Mouse (Mus musculus) CH12F3 (cell line): Measurements from ENCODE around the gene Evl.

Experiments used
- in situ Hi-C: fragments of 300-500 bp; cut with MboI; formaldehyde crosslinking; loops from 2 replicates; pipeline ENCODE4 v1.14.3; 2020; ENCODE audit warnings: low sequenced_read_pairs

Gene Evl

DNA sequence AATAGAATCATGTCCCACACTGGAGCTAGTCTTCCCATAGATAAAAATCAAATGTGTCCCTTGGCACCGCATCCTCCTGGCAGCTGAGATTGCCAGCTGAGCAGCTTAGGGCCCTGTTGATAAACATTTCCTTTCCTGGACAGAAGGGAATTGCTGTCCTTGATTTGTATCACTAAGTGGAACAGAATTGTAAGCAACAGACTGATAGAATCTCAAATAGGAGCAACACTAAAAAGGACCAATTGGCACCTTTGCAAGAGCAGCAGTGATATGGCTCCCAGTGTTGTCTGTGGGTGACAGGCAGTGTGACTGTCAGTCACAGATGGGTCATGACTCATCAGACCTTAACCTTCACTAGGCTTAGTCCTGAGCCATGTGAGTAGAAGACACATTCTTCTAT lies 29.3 kb downstream of the Evl start:
- in situ Hi-C loops: no loop called here

- in situ Hi-C loops: no loop called here
These were observed 35.6 kb downstream of the Evl start for GRCm38 (mm10) chr12:108590131-108590530.

DNA sequence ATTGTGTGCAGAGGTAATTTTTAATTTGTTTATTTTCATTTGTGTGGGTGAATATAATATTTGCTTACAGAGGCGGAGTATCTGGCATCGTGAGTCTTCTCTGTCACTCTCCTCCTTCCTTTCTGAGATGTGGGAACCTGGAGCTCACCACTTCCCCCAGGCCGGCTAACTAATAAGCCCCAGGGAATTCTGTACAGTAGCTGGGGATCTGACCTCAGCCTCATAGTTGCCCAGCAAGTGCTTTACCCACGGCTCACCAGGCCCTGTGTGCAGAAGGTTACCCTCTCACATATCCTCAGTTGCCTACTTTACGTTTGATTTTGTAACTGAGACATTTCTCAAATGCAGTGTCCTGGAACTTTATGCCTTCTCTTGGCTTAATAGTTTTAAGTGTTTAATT lies 37.1 kb downstream of the Evl start:
- in situ Hi-C loops: no loop called here

- in situ Hi-C loops: no loop called here
These were observed 38.3 kb downstream of the Evl start for GRCm38 (mm10) chr12:108592866-108593265.

DNA sequence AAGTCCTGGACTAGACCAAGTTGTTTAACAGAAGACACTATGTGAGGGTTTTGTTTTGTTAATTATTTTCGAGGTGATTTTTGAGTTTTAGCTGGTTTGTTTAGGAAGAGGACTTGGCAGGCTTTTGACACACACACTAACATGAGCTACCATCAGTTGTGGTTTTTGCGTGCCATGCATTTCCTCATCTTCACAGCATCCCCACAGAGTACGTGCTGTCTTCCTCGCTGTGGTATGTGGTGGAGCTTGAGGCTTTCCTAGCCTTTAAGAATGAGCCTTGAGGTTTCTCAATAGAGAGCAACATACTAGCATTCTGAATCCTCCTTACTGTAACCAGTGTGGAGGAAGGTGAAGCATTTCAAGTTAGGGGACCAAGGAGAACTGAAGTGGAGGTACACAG lies 46.3 kb downstream of the Evl start:
- in situ Hi-C loops: no loop called here

DNA sequence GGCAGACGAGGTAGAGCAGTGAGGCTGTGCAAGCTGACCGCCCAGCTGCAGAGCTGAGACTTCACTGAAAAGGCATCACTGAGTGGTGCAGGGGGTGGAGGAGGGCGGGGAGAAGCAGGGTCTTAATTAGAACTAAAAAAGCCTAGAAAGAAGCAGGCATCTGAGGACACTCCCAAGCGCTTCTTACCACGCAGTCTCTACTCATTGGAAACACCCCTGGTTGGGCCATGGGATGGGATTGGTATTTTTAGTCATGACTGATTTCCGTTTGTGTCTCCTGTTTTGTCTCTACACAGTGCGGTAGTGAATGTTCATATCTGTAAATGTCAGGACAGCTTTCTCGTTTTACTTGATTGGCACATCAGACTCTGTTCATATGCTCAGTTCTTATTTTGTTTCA lies 46.8 kb downstream of the Evl start:
- in situ Hi-C loops: no loop called here

DNA sequence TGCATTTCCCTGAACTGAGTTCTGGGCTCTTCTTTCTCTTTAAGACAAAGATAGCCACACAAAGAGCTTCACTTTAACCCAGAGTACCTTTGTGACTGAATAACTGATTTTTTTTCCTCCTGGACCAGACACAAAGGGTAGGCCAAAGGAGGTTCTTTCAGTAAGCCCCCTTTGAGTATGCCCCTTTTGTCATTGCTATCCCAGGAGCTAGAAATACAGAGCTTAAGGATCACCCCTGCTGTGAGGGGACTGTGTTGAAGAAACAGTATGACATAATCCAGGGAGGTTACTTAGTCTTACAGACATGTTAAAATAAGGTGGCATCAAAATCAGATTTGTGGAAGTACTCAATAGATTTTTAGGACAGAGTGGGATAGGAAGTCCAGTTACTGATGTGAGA lies 50.0 kb downstream of the Evl start:
- in situ Hi-C loops: no loop called here

- in situ Hi-C loops: no loop called here
These were observed 51.2 kb downstream of the Evl start for GRCm38 (mm10) chr12:108605521-108606281.

DNA sequence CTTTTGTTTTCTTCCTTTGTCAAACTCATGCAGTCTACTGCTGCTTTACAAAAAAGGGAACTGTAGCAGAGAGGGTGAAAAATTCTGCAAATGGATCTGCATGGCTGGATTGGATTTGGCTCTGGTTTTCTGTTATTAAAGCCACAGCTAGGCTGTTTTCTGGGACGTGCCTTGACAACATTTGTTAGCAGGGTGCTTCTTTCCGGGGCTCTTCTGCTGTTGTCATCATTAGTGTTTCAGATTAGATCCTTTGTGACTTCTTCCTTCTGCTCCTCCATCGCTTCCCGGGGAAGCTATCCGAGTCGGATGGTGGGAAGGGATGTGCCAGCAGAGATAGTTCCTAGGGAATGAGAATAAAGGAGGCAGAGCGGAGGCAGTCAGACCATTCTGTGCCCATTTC lies 51.8 kb downstream of the Evl start:
- in situ Hi-C loops: no loop called here

- in situ Hi-C loops: no loop called here
These were observed 54.9 kb downstream of the Evl start for GRCm38 (mm10) chr12:108609446-108609845.

GRCm38 (mm10) chr12:108610255-108610654 lies 55.7 kb downstream of the Evl start:
- in situ Hi-C loops: no loop called here

DNA sequence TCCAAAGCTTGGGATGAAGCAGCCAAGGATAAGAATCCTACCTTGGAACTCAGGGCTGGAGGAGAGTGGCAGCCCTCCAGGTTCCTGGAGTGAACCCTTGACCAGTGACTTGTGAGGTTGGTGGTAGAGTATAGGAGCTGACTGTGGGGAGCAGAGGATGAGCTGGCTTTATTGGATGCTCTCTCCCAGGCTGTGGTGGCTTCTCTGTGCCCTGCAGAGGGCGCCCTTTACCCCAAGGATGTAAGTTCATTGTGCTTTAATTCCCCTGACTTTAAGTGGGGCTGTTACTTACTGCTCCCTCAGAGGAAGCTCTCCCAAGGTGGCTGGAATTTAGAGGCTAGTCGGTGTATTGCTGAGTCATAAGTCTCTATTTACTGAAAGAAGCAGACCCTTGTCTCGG lies 58.6 kb downstream of the Evl start:
- in situ Hi-C loops: no loop called here

GRCm38 (mm10) chr12:108617511-108617910 lies 63.0 kb downstream of the Evl start:
- in situ Hi-C loops: no loop called here

- in situ Hi-C loops: no loop called here
These were observed 65.4 kb downstream of the Evl start for GRCm38 (mm10) chr12:108619853-108620416.

DNA sequence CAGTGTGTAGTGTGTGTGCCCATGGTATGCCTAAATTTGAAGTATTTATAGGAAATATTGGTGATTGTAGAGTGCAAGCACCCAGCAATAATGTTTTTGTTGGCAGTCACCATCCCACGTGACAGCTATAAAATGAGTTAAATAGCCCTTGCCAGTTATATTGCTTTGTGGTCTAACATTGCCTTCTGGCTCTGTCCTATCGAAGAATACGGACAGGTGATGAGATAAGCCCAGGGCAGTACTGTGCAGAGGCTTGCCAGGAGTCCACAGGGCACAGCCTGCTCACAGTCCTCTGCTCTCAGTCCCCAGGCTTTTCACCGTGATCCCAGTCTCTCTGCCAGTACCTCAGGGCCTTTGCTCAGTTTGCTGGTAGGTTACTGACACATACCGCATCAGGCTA lies 67.9 kb downstream of the Evl start:
- in situ Hi-C loops: no loop called here

DNA sequence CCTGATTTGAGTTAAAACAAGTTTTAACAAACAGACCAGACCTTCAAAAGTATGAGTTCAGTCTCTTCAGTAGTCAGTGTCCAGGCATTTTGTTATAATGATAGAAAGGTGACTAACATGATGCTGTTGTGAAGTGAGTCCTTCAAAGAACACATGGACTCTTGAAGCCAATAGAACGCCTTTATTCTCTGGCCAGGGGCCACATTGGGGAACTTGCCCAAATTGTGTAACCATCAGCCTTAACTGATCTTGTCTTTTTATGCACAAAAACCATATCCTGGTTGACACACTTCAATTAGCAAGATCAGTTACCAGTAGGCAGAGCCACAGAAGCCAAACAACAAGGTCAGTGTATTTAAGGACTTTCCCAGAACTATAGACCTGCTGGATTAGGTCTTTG lies 75.0 kb downstream of the Evl start:
- in situ Hi-C loops: no loop called here

GRCm38 (mm10) chr12:108630741-108631688 lies 76.5 kb downstream of the Evl start:
- in situ Hi-C loops: no loop called here

GRCm38 (mm10) chr12:108632501-108632900 lies 78.0 kb downstream of the Evl start:
- in situ Hi-C loops: no loop called here

- in situ Hi-C loops: no loop called here
These were observed 79.5 kb downstream of the Evl start for GRCm38 (mm10) chr12:108634031-108634430.

DNA sequence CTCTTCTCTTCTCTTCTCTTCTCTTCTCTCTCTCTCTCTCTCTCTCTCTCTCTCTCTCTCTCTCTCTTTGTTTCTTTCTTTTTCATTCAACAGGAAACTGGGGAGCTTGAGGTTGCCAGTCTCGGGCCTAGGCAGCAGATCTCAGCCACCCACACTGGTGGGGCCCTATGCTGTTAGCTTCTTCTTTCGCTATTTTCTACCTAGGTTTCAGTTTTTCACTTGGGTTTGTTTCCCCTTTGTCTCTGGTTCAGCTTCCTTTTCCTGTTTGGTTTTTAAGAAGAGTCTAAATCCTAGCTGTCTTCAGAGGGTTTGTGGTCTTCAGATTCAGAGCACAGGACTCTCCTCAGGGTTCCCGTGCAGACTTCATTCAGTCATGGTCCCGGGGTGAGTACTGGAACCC lies 81.0 kb downstream of the Evl start:
- in situ Hi-C loops: no loop called here

DNA sequence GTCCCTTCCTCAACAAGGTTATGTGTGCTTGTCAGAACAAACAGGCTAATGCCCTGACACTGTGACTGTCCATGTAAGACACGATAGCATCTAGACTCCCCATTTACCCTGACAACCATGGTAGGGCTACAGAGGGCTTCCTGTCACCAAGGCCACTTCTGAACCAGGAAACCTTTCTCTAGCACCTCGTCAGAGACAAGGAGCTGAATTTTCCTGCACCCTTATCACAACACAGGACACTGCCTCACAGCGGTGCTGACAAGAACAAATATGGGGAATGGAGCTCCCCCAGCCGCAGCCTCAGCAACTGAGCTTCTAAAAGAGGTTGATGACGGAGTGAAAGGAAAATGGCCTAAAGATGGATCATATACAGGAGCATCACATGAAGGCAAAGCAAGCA lies 82.9 kb downstream of the Evl start:
- in situ Hi-C loops: no loop called here

GRCm38 (mm10) chr12:108639126-108639525 lies 84.6 kb downstream of the Evl start:
- in situ Hi-C loops: no loop called here
